Mouse (Mus musculus) hindbrain, embryonic 14.5 days (tissue): ENCODE results near the gene Ptprn2. TPM values are rescaled to one million over a fixed set of nuclear protein-coding genes. Genes with fewer than 3 reads are reported as not detected.
A peak's percentile ranks its signal among the peaks of the same experiment; 100 is the strongest.

Source experiments
- ATAC-seq: fragments of 200-750 bp; cut with Nextera tagmentation; 2 replicates; pipeline ENCODE4 v1.8.0; 2017; ENCODE audit warnings: moderate number of reproducible peaks, mild to moderate bottlenecking, moderate TSS enrichment, moderate library complexity; ENCODE audit not compliant: low FRiP score
- DNase-seq: peaks from one replicate; pipeline ENCODE4 v3.0.0-alpha.2; 2015; ENCODE audit warnings: low spot score
- H3K27ac ChIP-seq: fragments of 300-500 bp; sonication (generic); 2 replicates; pipeline ENCODE4 v1.5.1; 2014; ENCODE audit warnings: mild to moderate bottlenecking, moderate library complexity
- H3K27me3 ChIP-seq: fragments of 300-500 bp; sonication (generic); 2 replicates; pipeline ENCODE4 v1.6.1; 2014; ENCODE audit warnings: mild to moderate bottlenecking, low read length, mixed read lengths; ENCODE audit not compliant: control insufficient read depth, insufficient read depth
- H3K36me3 ChIP-seq: fragments of 300-500 bp; sonication (generic); replicated peaks from 2 replicates; pipeline ENCODE4 v1.6.1; 2014; ENCODE audit not compliant: control insufficient read depth, insufficient read depth
- H3K4me1 ChIP-seq: fragments of 300-500 bp; sonication (generic); replicated peaks from 2 replicates; pipeline ENCODE4 v1.6.1; 2014; ENCODE audit warnings: antibody characterized with exemption, low read length, mixed read lengths; ENCODE audit not compliant: control insufficient read depth, insufficient read depth
- H3K4me2 ChIP-seq: fragments of 300-500 bp; sonication (generic); replicated peaks from 2 replicates; pipeline ENCODE4 v1.6.1; 2014; ENCODE audit warnings: mild to moderate bottlenecking, moderate library complexity
- H3K4me3 ChIP-seq: fragments of 300-500 bp; sonication (generic); replicated peaks from 2 replicates; pipeline ENCODE4 v1.5.1; 2014; ENCODE audit warnings: mild to moderate bottlenecking, low read length
- H3K9ac ChIP-seq: fragments of 300-500 bp; sonication (generic); 2 replicates; pipeline ENCODE4 v1.6.1; 2014
- H3K9me3 ChIP-seq: fragments of 300-500 bp; sonication (generic); 2 replicates; pipeline ENCODE4 v1.6.1; 2016; ENCODE audit warnings: low read length; ENCODE audit not compliant: control insufficient read depth
- WGBS: fragments of 180-500 bp; shearing (Covaris S2); extraction: QIAGEN DNeasy Blood & Tissue Kit; methylation state at CpG from one replicate; pipeline ENCODE4 v1.1.7; 2014; 5-methylcytosine and 5-hydroxymethylcytosine counted together
- polyA plus RNA-seq: library from polyadenylated mRNA; unstranded; fragments of >200 nt; fragmentation: Nextera tagmentation; extraction: Ambion mirVana; gene quantifications from 2 replicates; pipeline ENCODE4 v1.2.1, GENCODE M21; 2014

Gene Ptprn2
- polyA plus RNA-seq, 1 experiment from 2014 or later = 17.5 TPM

DNA sequence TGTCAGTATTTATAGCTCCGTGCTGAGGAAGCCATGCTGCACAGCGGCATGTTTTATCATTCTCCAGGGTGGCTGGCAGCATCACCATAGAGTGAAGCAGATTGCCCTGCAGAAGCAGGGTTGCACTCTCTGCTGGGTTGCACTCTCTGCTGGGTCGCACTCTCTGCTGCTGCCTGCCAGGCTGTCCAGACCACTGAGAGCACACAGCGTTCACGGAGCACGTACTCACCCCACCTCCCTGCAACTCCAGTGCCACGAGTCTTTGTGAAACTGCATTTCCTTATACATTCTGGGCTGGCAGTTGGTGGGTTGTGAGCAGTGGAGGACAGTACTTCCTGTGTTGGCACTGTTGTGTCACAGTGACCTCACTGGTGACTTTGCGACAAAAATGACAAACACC is 108.9 kb downstream of the Ptprn2 start:
- Histone ChIP-seq H3K27me3 (no peaks in the 10 kb centered on the region), H3K36me3 (no peaks in the 10 kb centered on the region), H3K27ac (peak overlapping the region; percentile 21; the same call in 1 of the 2 replicates), H3K4me1 (peaks cover 26% of the 10 kb centered on the region), H3K4me3 (no peak overlapping the region), H3K9ac (no peak overlapping the region), H3K9me3 (no peaks in the 10 kb centered on the region), H3K4me2 (no peak overlapping the region)
- ATAC-seq = 0 out of 2 replicates have a peak, but pooled peaks have one; percentile 18
- DNase-seq = no peak
- 79% methylated on average over 8 of the region's 8 CpGs for WGBS

DNA sequence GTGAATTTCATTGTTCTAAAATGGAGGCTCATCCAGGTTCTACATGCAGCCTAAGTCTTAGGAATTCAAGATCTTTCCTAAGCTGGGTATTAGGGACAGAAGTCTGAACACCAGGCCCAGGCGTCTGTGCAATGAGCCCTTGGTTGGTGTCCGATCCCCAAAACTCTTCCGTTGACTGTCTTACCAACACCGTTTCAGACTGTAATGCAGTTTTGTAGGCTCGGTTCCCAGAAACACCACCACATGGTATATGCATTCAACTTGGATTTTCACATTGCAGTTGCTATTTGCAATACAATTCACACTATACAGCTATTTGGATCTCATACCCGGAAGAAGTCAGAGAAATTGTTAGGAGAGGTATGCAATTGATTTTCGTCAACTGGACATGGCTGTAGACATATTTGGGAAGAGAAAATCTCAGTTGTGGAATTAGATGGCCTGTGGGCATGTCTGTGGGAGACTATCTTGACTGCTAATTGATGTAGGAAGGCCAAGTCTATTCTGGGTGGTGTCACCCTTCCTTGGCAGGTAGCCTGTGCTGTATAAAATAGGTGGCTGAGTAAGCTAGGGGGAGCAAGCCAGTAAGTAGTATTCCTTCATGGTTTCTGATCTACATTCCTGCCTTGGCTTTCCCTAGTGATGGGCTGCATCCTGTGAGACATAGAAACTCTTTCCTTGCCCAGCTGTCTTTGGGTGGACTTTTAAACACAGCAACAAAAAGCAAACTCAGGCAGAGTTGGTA is 109.5 kb downstream of the Ptprn2 start:
- no peak for DNase-seq
- ATAC-seq = no peak
- Histone ChIP-seq H3K4me1 (peaks cover 32% of the 10 kb centered on the region), H3K9me3 (no peaks in the 10 kb centered on the region), H3K4me2 (no peak overlapping the region), H3K9ac (no peak overlapping the region), H3K27me3 (no peaks in the 10 kb centered on the region), H3K27ac (peak overlapping the region; percentile 21; the same call in 1 of the 2 replicates), H3K36me3 (no peaks in the 10 kb centered on the region), H3K4me3 (no peak overlapping the region)
- 96% methylated on average over 7 of the region's 7 CpGs for WGBS

DNA sequence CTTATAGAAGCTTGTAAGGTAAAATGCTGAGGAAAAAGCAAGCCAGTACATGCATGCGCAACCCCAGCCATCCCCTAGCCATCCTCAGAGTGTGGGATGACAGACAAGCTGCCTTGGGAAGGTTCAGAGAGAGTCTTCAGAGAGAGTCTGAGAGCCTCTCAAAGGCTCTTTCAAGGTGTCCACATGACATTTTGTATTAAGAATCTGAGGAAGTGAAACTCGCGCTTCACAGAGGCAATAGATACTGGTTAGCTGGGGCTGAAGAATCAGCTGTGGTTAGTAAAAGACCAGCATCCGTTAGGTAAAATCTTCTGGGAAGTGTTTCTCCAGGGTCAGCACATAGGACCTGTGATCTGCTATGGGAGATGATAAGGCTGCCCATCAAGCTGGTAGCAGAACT is 110.2 kb downstream of the Ptprn2 start:
- Histone ChIP-seq H3K27ac (no peak overlapping the region), H3K4me2 (no peak overlapping the region), H3K4me3 (no peak overlapping the region), H3K9me3 (no peaks in the 10 kb centered on the region), H3K27me3 (no peaks in the 10 kb centered on the region), H3K4me1 (peaks cover 38% of the 10 kb centered on the region), H3K9ac (no peak overlapping the region), H3K36me3 (no peaks in the 10 kb centered on the region)
- 97% methylated on average over 4 of the region's 4 CpGs for WGBS
- DNase-seq = no peak
- ATAC-seq = no peak

DNA sequence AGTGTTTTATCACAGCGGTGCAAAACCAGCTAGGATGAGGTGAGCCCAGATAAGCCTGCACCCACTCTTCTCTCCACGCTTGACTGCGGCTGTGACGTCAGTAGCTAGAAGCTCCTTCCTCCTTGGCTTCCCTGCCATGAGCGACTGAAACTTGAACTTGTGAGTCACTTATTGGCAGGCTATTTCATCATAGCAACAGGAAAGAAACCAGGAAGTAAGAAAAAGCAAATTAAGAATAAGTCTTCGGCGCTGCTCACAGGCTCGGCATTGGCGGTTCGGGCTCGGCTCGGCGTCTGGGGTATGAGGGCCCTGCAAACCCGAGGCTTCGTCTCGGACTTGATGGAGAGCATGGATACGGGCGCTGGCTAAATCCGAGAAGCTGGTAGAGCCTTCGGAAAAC is 111.5 kb downstream of the Ptprn2 start:
- WGBS = 95% methylated on average over 20 of the region's 20 CpGs

DNA sequence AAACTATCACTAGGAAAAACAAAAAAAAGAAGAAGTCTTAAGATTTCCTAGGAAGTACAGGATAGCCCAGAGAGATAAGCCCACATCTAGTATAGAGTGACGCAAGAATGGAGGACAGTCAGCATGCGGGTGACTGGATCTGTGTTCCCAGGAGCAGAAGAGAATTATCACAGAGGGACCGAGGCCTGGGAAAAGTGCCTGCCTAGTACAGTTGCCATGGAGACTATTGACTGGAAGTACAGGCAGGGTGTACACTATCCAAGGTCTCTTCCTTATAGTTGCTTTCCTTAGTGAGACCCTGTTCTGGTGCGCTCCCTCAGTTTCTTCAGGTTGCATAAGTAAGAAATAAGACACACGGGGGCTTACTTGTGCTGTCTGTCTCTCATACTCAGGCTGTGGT is 112.2 kb downstream of the Ptprn2 start:
- WGBS = 60% methylated on average over 5 of the region's 5 CpGs
- no peak overlapping the region for H3K9ac ChIP-seq
- H3K36me3 ChIP-seq = no peaks in the 10 kb centered on the region
- no peak overlapping the region for H3K4me3 ChIP-seq
- DNase-seq (no peak), ATAC-seq (no peak)
- no peaks in the 10 kb centered on the region for H3K27me3 ChIP-seq
- H3K9me3 ChIP-seq = no peaks in the 10 kb centered on the region
- H3K4me2 ChIP-seq = no peak overlapping the region
- peak overlapping the region; percentile 16; the same call in 1 of the 2 replicates for H3K27ac ChIP-seq
- H3K4me1 ChIP-seq = peaks cover 41% of the 10 kb centered on the region

More for the DNA sequence above, 111.5 kb downstream of the Ptprn2 start:
- H3K4me2 ChIP-seq = no peak overlapping the region
- H3K27ac ChIP-seq = no peak overlapping the region
- H3K4me3 ChIP-seq = no peak overlapping the region
- no peaks in the 10 kb centered on the region for H3K27me3 ChIP-seq
- no peaks in the 10 kb centered on the region for H3K9me3 ChIP-seq
- ATAC-seq (no peak), DNase-seq (no peak)
- H3K9ac ChIP-seq = no peak overlapping the region
- no peaks in the 10 kb centered on the region for H3K36me3 ChIP-seq
- H3K4me1 ChIP-seq = peaks cover 41% of the 10 kb centered on the region

DNA sequence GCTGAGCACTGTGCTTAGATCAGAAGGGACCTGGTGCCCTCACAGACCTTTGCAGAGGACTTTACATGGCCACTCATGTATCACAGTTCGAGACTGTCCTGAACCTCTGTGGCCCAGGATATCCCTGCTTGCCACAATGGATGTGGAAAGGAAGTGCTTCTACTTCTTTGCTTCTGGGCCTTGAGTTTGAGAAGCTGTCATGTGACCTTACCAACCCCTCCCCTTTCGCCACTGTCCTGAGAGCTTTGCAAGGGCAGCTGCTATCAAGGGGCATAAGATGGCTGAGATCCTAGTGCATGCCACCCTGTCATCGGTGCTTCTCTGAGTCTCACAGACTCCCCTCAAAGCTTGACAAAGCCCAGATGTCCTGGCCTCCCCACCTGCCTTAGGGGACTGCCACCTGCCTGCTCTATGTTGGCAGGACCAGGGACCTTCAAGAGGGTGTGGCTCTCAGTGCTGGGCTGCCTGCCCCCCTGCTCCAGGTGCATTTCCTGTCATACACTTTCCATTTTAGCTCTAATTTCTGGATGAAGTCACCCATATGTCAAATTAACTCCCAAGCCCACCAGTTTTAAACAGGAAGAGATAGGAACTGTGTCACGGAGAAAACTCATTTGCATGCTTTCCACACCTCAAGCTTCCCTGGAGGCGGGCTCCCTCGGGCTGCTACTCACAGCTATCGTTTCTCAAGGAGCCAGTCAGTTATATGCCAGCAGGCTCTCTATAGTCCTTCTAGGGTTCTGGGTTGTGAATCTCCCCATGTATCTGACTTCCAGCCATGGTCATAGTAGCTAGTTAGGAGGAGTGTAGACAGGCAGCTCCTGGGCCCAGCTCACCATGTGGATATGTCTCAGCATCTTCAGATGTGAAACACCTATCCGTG is 112.8 kb downstream of the Ptprn2 start:
- H3K9ac ChIP-seq = no peak overlapping the region
- H3K4me3 ChIP-seq = no peak overlapping the region
- H3K36me3 ChIP-seq = no peaks in the 10 kb centered on the region
- H3K4me1 ChIP-seq = peaks cover 41% of the 10 kb centered on the region
- no peaks in the 10 kb centered on the region for H3K9me3 ChIP-seq
- H3K4me2 ChIP-seq = no peak overlapping the region
- 60% methylated on average over 8 of the region's 8 CpGs for WGBS
- DNase-seq (no peak), ATAC-seq (no peak)
- peak overlapping the region; percentile 90 for H3K27ac ChIP-seq
- H3K27me3 ChIP-seq = no peaks in the 10 kb centered on the region

DNA sequence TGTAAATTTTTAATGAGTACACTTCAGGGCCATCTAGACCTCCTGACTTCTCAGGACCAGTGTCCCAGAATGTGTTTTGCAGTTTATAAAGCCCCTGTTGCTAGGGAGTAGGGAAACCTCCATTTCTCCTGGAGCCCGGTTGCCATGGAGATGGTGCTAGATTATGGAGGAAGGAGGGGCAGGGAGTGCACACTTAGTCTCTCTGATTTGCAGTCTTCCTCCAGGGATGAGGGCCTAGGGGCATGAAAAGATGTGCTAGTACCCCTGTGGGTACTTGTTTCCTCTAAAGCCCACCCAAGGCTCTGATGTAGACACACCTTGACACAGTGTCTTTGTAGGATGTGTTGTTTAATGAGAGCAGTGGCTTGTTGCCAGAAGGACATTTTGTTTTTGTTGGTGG is 114.0 kb downstream of the Ptprn2 start:
- Histone ChIP-seq H3K27ac (peak overlapping the region; percentile 90), H3K9ac (no peak overlapping the region), H3K27me3 (no peaks in the 10 kb centered on the region), H3K4me1 (peaks cover 36% of the 10 kb centered on the region), H3K4me3 (no peak overlapping the region), H3K9me3 (no peaks in the 10 kb centered on the region), H3K4me2 (no peak overlapping the region), H3K36me3 (no peaks in the 10 kb centered on the region)
- DNase-seq (peak; percentile 77), ATAC-seq (peak; percentile 85)
- WGBS = 52% methylated on average over 1 of the region's 1 CpGs

DNA sequence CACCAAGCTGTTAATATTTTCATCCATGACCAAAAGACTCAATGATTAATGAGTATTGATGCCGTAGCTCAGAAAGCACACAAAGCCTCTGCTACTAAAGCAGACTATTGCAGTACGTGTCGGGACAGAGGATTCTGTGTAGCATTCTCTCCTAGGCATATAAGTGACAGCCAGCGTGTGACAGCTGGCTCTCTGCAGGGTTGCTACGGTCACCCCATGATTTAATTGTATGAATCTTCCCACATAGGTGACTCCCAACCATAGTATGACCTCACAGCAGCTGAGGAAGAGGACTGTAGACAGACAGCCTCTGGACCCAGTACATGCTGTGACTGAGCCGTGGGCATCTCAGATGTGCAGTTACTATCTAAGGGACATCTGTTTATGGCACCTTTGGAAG is 114.5 kb downstream of the Ptprn2 start:
- Histone ChIP-seq H3K9me3 (no peaks in the 10 kb centered on the region), H3K4me2 (no peak overlapping the region), H3K27me3 (no peaks in the 10 kb centered on the region), H3K4me1 (peaks cover 36% of the 10 kb centered on the region), H3K36me3 (no peaks in the 10 kb centered on the region), H3K9ac (no peak overlapping the region), H3K4me3 (no peak overlapping the region), H3K27ac (peak overlapping the region; percentile 90)
- ATAC-seq (peak; percentile 31), DNase-seq (peak; percentile 50)
- WGBS = 28% methylated on average over 6 of the region's 6 CpGs

DNA sequence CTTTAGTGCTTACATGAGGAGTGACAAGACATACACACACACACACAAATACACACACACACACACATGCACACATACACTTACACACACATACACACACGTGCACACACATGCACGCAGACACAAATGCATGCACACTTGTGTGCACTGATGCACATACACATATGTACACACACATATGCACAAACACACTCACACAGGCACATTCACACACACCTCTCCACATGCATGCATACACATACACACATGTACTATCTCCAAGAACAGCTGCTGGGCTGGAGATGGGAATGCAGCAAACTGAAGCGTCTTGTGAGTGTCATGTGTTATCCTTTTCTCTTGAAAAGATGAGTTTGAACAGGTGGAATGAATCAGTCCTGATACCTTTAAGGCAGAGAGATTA is 115.9 kb downstream of the Ptprn2 start:
- Histone ChIP-seq H3K4me1 (peaks cover 36% of the 10 kb centered on the region), H3K36me3 (no peaks in the 10 kb centered on the region), H3K9ac (no peak overlapping the region), H3K27ac (no peak overlapping the region), H3K4me3 (no peak overlapping the region), H3K27me3 (no peaks in the 10 kb centered on the region), H3K9me3 (no peaks in the 10 kb centered on the region), H3K4me2 (no peak overlapping the region)
- no peak for DNase-seq
- 89% methylated on average over 3 of the region's 3 CpGs for WGBS
- no peak for ATAC-seq
